Mouse (Mus musculus): ENCODE measurements at regions not wholly inside any gene's neighbourhood (a gene's known extent, or its start where the extent isn't known, plus 50 kb on each side); places are given as distances from the start of the nearest gene placed in this dataset.

DNA sequence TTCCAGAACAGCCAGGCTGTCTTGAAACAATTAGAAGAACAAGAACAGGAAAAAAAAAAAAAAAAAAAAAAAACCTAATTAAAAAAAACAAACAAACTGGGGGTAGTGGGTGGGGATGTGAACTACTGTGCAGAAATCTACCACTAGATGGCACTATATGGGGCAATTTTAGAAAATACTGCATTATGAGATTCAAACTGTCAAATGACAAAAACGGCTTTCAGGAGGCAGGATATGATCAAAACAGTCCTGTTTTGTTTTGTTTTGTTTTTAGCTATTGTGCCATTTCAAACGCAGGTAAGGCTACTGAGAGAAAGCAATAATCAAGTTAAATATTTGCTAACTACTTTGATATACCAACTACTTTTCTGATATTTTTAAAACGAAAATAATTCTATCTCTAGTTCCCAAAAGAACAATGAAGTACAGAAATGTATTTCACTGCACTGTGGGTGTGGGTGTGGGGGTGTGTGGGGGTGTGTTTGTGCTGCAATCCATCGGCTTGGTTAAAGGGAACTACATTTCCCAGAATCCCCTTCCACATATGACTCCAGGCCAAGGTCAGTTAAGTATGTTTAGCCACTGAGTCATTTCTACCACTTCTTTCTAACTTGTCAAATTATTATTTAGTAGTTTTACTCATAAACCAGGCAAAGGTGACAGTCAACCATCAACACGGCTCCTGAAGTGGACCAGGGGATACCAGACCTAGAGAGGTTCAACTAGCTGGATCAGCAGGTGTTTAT, 207.7 kb upstream of the Mkln1 start:
- TF ChIP-seq MYOG (IDR thresholded peaks at IDR 0.05; ENCODE audit: control insufficient read depth, extremely low read depth, insufficient read length) (no peak), CTCF (IDR thresholded peaks at IDR 0.05; ENCODE audit: control insufficient read depth, insufficient read depth, insufficient read length) (peak; percentile 22)
- H3ac ChIP-seq (ENCODE audit: control insufficient read depth, insufficient read length, low read depth): no peak overlapping the region
- peaks cover 17% of the 10 kb centered on the region for H3K36me3 ChIP-seq (ENCODE audit: control insufficient read depth, insufficient read depth)
- peaks cover 11% of the 10 kb centered on the region for H3K79me2 ChIP-seq (ENCODE audit: control insufficient read depth, insufficient read depth)
- H3K4me3 ChIP-seq (ENCODE audit: insufficient read depth, poor library complexity, severe bottlenecking): no peak overlapping the region
- peaks cover 12% of the 10 kb centered on the region for H3K79me3 ChIP-seq (ENCODE audit: low read depth)
- H3K27me3 ChIP-seq (ENCODE audit: control insufficient read depth, insufficient read depth, insufficient read length): no peaks in the 10 kb centered on the region

DNA sequence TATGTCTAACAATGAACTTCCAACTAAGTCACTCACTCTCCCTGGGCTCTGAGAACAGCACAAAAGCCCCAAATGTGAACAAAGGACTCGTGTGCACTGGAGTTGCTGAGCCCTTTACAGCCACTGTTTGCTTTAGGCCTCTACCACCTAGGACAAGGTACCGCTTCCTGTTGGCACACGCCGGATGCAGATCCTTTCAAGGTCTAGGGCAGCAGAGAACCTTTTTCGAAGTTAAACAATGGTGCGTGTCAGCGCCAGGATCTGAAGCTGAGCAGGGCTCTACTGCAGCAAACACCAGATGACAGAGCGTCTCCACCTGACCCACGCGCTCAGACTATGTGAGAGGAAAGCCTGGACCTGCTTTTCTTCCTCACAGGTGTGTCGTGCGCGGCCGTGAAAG, 207.0 kb upstream of the Mkln1 start:
- TF ChIP-seq FOSL1 (IDR thresholded peaks at IDR 0.05; ENCODE audit: insufficient read depth, low read length, poor library complexity, severe bottlenecking): no peak
- TF ChIP-seq MAX (IDR thresholded peaks at IDR 0.05): no peak
- TF ChIP-seq USF1 (IDR thresholded peaks at IDR 0.05; ENCODE audit: low read depth): no peak
- Histone ChIP-seq H3K79me3 (ENCODE audit: low read depth) (peaks cover 10% of the 10 kb centered on the region), H3ac (ENCODE audit: control insufficient read depth, insufficient read length, low read depth) (no peak overlapping the region), H3K79me2 (ENCODE audit: control insufficient read depth, insufficient read depth) (peaks cover 5% of the 10 kb centered on the region), H3K36me3 (ENCODE audit: control insufficient read depth, insufficient read depth) (peaks cover 17% of the 10 kb centered on the region), H3K27me3 (ENCODE audit: control insufficient read depth, insufficient read depth, insufficient read length) (no peaks in the 10 kb centered on the region), H3K4me3 (ENCODE audit: insufficient read depth, poor library complexity, severe bottlenecking) (no peak overlapping the region)

DNA sequence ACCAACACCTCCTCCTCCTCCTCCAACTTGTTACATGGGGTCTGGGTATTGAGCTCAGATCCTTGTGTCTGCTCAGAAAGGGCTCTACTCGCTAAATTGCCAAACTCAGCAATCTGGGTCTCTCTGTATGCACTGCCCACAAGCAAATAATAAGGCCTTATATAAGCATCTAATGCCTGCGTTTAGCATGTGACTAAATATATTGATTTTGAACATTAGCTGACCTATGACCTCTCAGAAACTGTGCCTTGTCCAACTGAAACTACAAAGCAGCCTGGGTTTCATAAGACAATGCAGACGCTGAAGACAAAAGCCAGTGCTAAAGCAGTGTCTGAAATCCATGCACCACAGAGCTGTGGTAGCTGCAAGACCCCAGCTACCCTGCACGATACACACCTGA, 206.3 kb upstream of the Mkln1 start:
- Histone ChIP-seq H3ac (ENCODE audit: control insufficient read depth, insufficient read length, low read depth) (no peak overlapping the region), H3K36me3 (ENCODE audit: control insufficient read depth, insufficient read depth) (peaks cover 17% of the 10 kb centered on the region), H3K4me3 (ENCODE audit: insufficient read depth, poor library complexity, severe bottlenecking) (no peak overlapping the region), H3K79me3 (ENCODE audit: low read depth) (peaks cover 9% of the 10 kb centered on the region), H3K79me2 (ENCODE audit: control insufficient read depth, insufficient read depth) (peaks cover 2% of the 10 kb centered on the region), H3K27me3 (ENCODE audit: control insufficient read depth, insufficient read depth, insufficient read length) (no peaks in the 10 kb centered on the region)
- TF ChIP-seq MYOD1 (IDR thresholded peaks at IDR 0.05; ENCODE audit: control insufficient read depth, insufficient read length, low read depth) (no peak), MYOG (IDR thresholded peaks at IDR 0.05; ENCODE audit: control insufficient read depth, extremely low read depth, insufficient read length) (no peak), CTCF (IDR thresholded peaks at IDR 0.05; ENCODE audit: control insufficient read depth, insufficient read depth, insufficient read length) (no peak), CEBPB (IDR thresholded peaks at IDR 0.05; ENCODE audit: low read depth) (no peak), FOSL1 (IDR thresholded peaks at IDR 0.05; ENCODE audit: insufficient read depth, low read length, poor library complexity, severe bottlenecking) (no peak), USF1 (IDR thresholded peaks at IDR 0.05; ENCODE audit: low read depth) (no peak), MAX (IDR thresholded peaks at IDR 0.05) (no peak)

DNA sequence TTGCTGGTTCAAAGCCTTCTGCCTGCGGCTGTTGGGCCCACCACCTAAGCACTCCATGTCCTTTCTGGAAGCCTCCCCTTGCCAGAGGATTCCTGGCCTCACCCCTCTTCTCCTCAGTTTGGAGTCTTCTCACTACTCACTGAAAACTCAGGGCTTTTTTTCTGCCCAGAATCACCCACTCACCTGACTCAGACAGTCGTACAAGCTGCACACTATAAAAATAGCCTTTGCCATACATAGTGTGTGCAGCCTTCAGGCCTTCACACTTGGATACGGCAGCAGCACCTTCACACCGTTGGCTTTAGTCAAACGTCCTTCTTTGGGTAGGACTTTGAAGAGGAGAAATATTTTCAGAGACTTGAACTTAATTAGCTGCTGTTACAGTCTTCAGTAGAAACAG, 205.3 kb upstream of the Mkln1 start:
- H3K36me3 ChIP-seq (ENCODE audit: control insufficient read depth, insufficient read depth): peaks cover 17% of the 10 kb centered on the region
- H3K79me3 ChIP-seq (ENCODE audit: low read depth): peaks cover 5% of the 10 kb centered on the region
- no peak overlapping the region for H3ac ChIP-seq (ENCODE audit: control insufficient read depth, insufficient read length, low read depth)
- no peaks in the 10 kb centered on the region for H3K79me2 ChIP-seq (ENCODE audit: control insufficient read depth, insufficient read depth)
- no peak overlapping the region for H3K4me3 ChIP-seq (ENCODE audit: insufficient read depth, poor library complexity, severe bottlenecking)
- no peaks in the 10 kb centered on the region for H3K27me3 ChIP-seq (ENCODE audit: control insufficient read depth, insufficient read depth, insufficient read length)
- no peak for TF ChIP-seq MAX (IDR thresholded peaks at IDR 0.05)
- TF ChIP-seq MYOG (IDR thresholded peaks at IDR 0.05; ENCODE audit: control insufficient read depth, extremely low read depth, insufficient read length): no peak
- TF ChIP-seq USF1 (IDR thresholded peaks at IDR 0.05; ENCODE audit: low read depth): no peak
- TF ChIP-seq MYOD1 (IDR thresholded peaks at IDR 0.05; ENCODE audit: control insufficient read depth, insufficient read length, low read depth): no peak
- TF ChIP-seq FOSL1 (IDR thresholded peaks at IDR 0.05; ENCODE audit: insufficient read depth, low read length, poor library complexity, severe bottlenecking): no peak
- no peak for TF ChIP-seq CTCF (IDR thresholded peaks at IDR 0.05; ENCODE audit: control insufficient read depth, insufficient read depth, insufficient read length)
- no peak for TF ChIP-seq CEBPB (IDR thresholded peaks at IDR 0.05; ENCODE audit: low read depth)

DNA sequence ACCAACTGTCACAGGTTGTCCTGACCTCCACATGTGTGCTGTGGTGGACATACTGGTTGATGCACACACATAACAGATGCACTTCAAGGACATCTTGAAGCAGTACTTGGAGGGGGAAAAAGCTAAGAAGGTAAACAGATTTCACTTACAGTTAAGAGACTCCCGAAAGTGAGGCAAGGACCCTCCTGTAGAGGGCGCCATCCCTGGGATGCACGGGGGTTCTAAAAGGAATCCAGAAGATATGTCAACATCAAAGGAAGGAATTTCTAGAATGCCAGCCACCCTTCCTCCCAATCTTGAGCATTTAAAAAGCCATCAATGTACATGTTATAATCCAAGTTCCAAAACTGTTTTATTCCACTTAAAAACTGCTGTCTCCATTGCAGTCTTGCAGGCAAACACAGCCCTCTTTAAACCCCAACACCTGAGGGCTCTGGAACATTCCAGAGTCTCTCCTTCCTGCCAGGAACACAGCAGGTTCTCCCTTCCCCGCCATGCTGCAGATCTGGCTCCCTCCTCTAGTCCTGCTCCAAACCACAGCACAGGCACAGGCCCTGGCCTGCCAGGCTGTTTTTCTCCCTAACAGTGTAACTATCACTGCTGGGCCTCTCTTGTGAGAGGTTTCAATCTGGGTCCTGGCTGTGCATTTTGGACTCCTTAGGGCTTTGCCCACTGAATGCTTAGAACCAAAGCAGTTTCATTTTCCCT, 200.8 kb upstream of the Mkln1 start:
- Histone ChIP-seq H3K4me3 (ENCODE audit: insufficient read depth, poor library complexity, severe bottlenecking) (no peak overlapping the region), H3K36me3 (ENCODE audit: control insufficient read depth, insufficient read depth) (peaks cover 16% of the 10 kb centered on the region), H3ac (ENCODE audit: control insufficient read depth, insufficient read length, low read depth) (no peak overlapping the region), H3K27me3 (ENCODE audit: control insufficient read depth, insufficient read depth, insufficient read length) (no peaks in the 10 kb centered on the region), H3K79me2 (ENCODE audit: control insufficient read depth, insufficient read depth) (peaks cover 36% of the 10 kb centered on the region), H3K79me3 (ENCODE audit: low read depth) (peaks cover 7% of the 10 kb centered on the region)
- no peak for TF ChIP-seq MYOD1 (IDR thresholded peaks at IDR 0.05; ENCODE audit: control insufficient read depth, insufficient read length, low read depth)
- TF ChIP-seq MAX (IDR thresholded peaks at IDR 0.05): no peak
- TF ChIP-seq USF1 (IDR thresholded peaks at IDR 0.05; ENCODE audit: low read depth): no peak
- no peak for TF ChIP-seq FOSL1 (IDR thresholded peaks at IDR 0.05; ENCODE audit: insufficient read depth, low read length, poor library complexity, severe bottlenecking)
- TF ChIP-seq MYOG (IDR thresholded peaks at IDR 0.05; ENCODE audit: control insufficient read depth, extremely low read depth, insufficient read length): no peak
- TF ChIP-seq CEBPB (IDR thresholded peaks at IDR 0.05; ENCODE audit: low read depth): no peak
- TF ChIP-seq CTCF (IDR thresholded peaks at IDR 0.05; ENCODE audit: control insufficient read depth, insufficient read depth, insufficient read length): no peak

DNA sequence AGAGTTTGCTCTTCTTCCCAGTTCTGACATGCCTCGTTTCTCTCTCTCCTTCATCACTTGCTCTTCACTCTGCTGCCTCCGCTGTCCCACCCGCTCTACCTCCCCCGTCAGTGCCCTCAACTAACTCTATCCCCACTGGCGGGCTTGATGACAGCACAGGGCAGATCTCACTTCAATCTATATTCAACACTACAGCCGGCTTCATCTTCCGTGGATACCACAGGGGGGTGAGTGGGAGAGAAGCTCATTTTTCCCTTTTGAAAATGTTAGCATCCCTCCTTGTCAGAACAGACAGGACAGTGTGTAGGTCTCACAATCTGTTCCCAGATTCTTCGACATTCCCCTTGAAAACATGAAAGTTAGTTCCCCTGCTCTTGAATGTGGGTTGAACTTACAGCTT, 200.2 kb upstream of the Mkln1 start:
- Histone ChIP-seq H3K4me3 (ENCODE audit: insufficient read depth, poor library complexity, severe bottlenecking) (no peak overlapping the region), H3K79me2 (ENCODE audit: control insufficient read depth, insufficient read depth) (peaks cover 36% of the 10 kb centered on the region), H3ac (ENCODE audit: control insufficient read depth, insufficient read length, low read depth) (no peak overlapping the region), H3K27me3 (ENCODE audit: control insufficient read depth, insufficient read depth, insufficient read length) (no peaks in the 10 kb centered on the region), H3K36me3 (ENCODE audit: control insufficient read depth, insufficient read depth) (peaks cover 16% of the 10 kb centered on the region), H3K79me3 (ENCODE audit: low read depth) (peaks cover 9% of the 10 kb centered on the region)
- TF ChIP-seq FOSL1 (IDR thresholded peaks at IDR 0.05; ENCODE audit: insufficient read depth, low read length, poor library complexity, severe bottlenecking) (no peak), MYOG (IDR thresholded peaks at IDR 0.05; ENCODE audit: control insufficient read depth, extremely low read depth, insufficient read length) (no peak), CEBPB (IDR thresholded peaks at IDR 0.05; ENCODE audit: low read depth) (no peak), CTCF (IDR thresholded peaks at IDR 0.05; ENCODE audit: control insufficient read depth, insufficient read depth, insufficient read length) (no peak), USF1 (IDR thresholded peaks at IDR 0.05; ENCODE audit: low read depth) (no peak), MAX (IDR thresholded peaks at IDR 0.05) (no peak), MYOD1 (IDR thresholded peaks at IDR 0.05; ENCODE audit: control insufficient read depth, insufficient read length, low read depth) (no peak)

Measured in C2C12 (cell line).